Mouse (Mus musculus): ENCODE measurements around the gene Tmem59. TPM values are rescaled to one million over a fixed set of nuclear protein-coding genes. Genes with fewer than 3 reads are reported as not detected.

The Tmem59 gene
- total RNA-seq, 2 experiments from 2014 or later: 137 to 148 TPM

DNA sequence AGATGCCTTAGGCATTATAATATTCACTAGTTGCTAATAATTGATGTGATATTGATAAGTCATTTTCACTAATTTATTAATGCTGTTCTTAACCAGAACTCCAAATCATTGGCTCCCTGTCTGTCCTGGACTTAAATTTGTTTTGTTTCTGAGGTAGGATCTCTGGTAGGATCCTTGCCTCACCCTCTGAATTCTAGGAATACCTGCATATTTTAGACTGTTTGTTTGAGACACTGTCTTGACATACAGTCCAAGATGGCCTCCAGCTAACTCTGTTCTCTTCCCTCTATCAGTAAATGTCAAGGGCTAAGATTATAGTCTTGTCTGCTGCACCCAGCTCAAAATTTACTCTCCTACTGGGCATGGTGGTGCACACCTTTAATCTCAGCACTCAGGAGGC, 2.5 kb downstream of the Tmem59 start:
- DNase-seq: no peak

DNA sequence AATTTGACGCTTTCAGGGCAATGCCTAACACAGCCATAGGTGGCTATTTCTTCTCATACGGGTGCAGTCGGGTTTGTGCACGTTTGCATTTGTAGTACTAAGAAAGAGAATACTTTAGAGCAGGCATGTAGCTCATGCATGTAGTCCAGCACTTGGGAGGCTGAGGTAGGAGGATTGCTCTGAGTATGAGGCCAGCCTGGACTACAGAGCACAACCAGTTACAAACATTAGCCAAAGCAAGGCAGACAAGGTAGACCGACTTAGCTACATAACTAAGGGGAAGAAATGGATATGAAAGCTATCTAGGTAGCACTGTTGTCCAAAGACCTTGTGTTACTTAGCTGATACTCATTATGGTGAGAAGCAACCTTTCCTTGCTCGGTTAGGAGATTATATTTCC, 3.7 kb downstream of the Tmem59 start:
- no peak for DNase-seq

DNA sequence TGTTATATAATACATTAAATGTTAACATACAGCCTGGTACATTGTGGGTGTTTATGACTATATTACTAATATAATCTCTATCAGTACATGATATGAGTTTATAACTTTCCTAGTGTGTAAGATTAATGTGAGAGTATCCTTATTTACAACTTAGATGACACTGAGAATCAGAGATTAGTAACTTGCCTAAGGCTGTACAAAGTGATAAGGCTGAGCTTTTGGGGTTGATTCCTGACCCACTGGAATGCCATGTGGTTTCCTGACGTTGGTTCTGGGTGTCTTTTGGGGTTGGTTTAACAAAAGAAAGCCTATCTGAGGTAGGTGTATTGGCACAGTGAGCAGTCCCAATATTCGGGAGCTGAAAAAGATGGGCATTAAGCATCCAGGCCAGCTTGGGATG, 4.6 kb downstream of the Tmem59 start:
- no peak for DNase-seq

DNA sequence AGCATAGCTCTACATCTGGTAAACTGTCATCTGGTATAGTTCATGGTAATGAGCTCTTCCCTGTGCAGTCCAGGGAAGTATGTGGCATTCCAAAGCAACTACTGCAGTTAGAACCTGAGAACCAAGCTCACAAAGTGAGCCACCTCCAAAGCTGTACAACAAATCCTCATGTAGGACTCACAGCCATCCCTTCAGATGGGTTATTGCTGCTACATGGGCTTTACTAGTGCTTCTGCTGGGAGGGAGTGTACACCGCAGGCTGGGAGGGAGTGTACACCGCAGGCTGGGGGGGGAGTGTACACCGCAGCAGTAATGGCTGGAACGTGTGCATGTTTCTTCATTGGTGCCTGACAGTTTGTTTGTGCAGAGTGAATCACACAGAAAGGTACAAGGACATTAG, 5.0 kb downstream of the Tmem59 start:
- no peak for DNase-seq

DNA sequence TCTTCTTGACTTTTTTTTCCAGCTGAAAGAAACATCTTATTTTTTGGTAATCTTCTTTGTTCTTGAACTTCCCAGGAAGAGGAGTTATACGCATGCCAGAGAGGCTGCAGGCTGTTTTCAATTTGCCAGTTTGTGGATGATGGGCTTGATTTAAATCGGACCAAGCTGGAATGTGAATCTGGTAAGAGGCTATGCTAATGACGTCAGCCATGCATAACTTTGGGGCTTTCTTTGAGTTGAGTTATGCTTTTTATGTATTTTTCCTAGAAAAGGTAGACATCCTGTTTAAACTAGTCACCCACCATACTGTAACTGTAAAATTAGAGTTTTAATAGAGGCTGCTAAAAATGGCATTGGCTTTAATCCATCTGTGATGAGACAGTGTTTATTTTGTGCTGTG, 7.5 kb downstream of the Tmem59 start:
- DNase-seq: no peak

DNA sequence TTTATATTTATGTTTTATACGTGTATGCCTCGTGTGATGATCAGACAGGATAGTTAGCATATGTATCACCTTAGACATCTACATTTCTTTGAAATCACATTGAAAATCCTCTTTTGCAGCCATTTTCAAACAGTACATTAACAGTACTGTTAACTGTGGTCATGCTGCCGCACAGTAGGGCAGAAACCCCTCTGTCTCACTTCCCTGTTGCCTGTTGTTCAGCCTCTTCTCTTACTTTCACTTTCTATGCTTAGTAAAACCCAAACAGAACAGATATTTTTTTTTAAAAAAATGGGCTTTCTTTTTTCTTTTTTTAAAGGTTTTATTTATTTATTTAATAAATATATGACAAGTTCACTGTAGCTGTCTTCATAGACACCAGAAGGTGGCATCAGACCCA, 15.6 kb downstream of the Tmem59 start:
- DNase-seq: no peak

DNA sequence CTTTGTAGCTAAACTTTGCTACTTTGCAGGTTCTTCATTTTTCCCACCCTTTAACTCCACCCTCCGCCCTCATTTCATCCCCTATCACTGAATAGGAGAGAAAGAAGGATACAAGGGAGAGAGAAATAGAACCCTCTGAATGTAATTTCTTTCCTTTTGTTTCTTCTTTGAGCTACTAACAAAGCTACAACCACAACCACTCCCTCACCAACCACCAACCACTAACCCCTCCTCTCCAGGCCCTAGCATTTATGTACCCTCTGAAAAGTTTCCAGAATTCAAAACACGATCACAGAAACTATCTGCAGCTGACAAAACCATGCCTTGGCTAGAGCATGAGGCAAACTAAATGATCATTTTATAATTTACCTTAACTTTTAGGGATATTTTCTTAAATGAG, 18.3 kb downstream of the Tmem59 start:
- no peak for DNase-seq

DNA sequence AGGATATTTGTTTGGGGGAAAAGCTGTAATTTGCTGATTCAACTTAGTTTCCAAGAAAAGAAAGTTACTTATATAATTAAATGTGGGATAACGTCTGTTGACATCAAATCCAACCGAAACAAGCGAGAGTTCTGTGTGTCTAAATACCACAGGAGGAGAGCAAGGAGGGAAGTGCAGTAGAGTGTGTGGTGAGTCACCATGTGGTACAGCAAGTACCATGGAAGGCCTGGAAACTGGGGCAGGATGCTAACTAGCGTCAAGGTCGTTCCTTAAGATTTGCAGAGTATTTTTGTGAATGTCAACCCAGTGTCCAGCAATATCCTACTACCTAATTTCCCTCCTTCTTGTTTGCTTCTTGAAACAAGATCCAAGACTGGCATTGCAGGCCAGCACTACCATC, 19.9 kb downstream of the Tmem59 start:
- no peak for DNase-seq

DNA sequence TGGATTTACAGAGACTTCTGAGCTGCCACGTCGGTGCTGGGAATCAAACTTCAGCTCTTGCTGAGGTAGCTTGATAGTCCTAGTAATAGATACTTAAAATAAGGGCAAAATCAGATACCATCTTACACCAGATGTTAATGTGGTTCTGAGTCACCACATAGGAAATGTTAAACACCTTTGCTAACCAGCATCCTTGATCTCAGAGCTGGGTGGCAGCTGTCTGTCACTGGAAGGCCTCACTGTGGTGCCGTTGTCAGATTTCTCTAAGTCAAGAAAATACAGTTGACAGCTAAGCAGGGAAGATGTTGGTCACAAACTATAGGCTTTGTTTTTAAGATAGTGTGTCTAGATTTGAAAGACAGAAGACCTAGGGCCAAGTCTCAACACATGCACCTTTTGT, 23.6 kb downstream of the Tmem59 start:
- no peak for DNase-seq

DNA sequence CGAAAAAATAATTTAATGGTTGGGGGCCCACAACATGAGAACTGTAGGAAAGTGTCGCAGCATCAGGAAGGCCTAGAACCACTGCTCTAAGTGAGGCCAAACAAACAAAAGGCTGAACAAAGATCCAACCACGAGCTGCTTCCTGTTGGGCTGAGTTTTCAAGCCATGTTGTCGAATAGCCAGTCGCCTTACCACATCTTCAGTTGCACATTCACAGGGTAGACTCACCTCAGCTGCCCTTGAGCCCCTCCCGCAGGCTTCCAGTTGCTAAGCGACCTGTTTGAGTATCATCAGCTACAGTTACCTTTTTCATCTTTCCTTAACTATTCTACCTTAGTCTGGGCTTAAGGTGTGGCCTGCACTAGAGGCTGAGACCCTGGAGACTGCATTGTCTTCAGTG, 24.8 kb downstream of the Tmem59 start:
- no peak for DNase-seq

DNA sequence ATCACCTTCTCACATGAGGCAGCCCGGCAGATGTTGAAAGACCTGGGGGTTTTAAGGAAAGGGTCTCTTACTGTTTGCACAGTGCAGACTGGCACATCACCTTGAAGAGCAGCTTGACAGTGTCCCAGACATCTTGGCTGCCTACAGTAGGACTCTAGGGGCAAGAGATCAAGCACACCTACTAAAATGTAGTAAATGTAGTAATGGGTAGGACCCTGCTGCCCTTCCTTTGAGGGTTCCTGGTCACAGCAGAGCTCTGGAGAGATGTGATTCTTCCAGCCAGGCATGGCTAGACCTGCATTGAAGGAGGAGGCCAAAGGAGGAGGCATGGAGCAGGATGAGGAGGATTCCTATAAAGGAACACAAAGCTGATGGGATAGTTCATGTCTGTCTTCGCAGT, 28.8 kb downstream of the Tmem59 start:
- DNase-seq: no peak

DNA sequence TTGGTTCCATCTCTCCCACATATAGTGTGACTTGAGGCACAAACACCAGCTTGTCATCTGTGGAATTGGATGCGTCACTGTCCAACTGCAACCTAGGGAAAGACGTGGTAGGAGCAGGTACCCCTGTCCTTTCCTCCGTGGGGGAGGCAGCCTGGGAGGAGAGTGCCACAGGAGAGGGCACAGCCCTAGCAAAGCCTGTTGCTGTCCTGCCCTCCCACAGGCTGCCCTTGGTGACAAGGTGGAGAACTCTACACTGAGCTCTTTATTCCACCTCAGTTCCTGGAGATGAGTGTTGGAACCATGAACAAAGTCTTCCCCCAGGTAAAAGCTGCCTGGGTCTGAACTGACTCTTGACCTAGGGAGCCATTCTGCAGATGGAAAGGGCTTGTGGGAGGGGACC, 30.7 kb downstream of the Tmem59 start, which contains the start of gene Ldlrad1:
Gene Ldlrad1 (plus strand): TSS at position 301 of the 400 bp plus-strand sequence.
- no peak for DNase-seq

DNA sequence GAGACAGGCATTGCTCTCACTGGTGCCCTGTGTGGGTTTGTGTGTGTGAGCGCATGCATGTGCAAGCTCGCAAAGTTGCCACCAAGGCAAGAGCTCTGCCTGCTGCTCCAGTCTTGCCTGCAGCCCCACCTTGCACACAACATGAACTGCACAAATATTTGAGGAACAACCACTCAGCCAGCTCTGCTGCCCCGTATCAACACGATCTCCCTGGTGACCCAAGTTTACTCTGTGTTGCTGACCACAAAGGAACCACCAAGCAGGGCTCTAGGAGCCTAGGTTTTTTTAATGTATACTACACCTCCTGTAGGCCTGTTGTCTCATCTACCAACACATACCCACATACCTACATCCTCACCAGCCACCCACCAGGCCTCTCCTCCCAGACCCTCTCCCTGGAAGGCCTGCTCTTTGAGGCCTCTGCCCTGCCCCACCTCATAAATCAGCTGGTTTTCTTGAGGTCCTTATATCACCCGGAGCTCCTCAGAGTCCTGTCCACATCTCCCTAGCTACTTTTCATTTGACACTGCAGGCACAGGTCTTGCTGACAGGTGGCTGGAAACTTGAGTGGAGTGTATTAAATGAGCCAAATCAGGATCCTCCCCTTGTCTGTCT, 32.4 kb downstream of the Tmem59 start:
- no peak for DNase-seq

DNA sequence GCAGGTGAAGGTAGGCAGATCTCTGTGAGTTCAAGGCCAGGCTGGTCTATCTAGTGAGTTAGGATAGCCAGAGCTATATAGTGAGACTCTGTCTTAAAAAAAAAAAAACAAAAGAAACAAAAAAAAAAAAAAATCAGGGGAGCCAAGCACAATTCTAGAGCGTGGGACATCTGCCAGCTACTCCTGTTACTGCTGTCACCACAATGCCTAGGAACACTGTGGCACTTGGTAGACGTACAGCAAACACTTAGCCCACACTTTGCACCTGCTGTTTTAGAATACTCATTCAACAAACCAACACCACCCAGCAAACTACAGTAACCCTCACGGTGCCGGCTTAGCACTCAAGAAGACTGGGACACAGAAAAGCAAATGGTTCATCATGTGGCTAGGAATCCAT, 33.3 kb downstream of the Tmem59 start:
- DNase-seq: no peak

DNA sequence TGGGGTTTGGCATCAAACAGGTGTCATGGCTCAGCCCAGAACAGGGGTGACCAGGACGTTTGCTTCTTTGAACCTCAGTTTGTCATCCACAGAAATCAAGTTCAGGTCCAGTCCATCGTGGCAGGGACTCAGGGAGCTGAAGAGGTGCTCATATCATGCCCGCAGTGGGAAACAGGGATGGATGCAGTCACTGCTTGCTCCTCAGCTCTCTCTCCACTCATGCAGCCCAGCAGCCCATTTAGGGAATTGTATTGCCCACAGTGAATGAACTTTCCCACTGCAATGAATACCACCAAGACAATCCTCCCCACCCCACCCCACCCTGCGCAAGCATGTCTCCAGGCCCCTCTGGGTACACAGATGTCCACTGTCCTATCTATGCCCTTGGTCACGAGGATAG, 33.7 kb downstream of the Tmem59 start:
- no peak for DNase-seq

DNA sequence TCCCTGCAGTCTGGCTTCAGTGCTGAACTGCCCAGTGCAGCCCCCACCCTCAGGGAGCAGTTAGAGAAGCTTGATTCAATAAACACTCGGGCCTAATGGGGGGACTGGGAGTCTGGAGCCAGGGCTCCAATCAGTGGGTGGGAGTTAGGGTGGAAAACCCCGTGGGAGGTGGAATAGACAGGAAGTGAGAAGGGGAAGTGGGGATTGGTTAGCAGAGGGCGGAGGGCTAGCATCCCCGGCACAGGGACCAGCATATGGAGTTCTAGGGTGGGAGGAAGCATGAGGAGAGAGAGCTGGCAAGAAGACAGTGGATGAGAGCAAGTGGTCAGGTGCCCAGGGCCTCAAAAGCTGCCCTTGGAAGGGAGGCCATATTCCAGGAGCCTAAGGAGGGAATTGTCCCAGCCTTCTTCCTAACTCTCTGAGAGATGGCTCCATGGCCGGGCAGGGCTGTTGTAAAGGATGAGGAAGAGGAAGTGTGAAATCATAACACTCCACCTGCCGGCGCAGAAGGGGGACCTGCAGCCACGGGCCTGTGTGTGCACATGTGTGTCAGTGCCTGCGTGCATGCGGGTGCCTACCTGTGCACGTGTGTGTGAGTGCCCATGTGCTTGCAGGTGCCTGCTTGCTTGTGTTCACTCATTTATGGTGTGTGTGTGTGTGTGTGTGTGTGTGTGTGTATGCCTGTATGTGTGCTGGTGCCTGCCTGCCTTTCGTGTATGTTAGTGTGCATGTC, 35.2 kb downstream of the Tmem59 start:
- no peak for DNase-seq

DNA sequence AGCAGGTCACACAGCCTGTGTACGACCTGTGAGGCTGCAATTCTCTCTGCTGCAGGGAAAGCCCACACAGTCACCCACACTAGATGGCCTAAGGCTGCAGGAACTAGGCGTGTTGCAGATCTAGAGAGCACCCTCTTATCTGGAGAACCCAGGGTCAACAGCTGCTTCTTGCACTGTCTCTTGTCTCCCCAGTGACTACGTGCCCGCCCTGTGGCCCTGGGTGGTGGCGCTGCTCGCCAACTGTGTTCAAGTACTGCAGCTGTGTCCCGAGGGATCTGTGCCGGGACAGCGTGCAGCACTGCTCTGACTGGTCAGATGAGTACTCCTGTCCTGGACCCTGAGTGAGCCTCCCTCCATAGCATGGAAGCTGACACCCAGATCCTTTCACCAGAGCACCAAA, 39.4 kb downstream of the Tmem59 start:
- DNase-seq: no peak

DNA sequence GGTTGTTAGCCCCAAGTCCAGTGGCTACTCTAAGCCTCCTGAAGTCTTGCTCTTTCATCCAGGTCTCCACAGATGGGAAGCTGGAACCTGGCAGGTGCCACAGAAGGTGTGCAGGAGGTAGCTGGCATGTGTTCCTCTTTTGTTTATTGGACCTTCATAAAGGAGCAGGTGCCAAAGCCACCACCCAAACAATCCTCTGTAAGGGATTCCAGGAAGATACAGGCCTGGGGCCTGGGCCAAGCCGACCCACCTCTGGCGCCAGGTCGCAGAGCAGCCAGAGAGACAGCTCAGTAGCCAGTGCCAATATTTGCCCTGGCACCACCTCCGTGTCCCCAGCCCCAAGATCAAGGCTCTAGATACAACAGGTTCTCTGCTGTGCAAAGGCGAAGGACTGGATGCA, 43.3 kb downstream of the Tmem59 start:
- DNase-seq: no peak

DNA sequence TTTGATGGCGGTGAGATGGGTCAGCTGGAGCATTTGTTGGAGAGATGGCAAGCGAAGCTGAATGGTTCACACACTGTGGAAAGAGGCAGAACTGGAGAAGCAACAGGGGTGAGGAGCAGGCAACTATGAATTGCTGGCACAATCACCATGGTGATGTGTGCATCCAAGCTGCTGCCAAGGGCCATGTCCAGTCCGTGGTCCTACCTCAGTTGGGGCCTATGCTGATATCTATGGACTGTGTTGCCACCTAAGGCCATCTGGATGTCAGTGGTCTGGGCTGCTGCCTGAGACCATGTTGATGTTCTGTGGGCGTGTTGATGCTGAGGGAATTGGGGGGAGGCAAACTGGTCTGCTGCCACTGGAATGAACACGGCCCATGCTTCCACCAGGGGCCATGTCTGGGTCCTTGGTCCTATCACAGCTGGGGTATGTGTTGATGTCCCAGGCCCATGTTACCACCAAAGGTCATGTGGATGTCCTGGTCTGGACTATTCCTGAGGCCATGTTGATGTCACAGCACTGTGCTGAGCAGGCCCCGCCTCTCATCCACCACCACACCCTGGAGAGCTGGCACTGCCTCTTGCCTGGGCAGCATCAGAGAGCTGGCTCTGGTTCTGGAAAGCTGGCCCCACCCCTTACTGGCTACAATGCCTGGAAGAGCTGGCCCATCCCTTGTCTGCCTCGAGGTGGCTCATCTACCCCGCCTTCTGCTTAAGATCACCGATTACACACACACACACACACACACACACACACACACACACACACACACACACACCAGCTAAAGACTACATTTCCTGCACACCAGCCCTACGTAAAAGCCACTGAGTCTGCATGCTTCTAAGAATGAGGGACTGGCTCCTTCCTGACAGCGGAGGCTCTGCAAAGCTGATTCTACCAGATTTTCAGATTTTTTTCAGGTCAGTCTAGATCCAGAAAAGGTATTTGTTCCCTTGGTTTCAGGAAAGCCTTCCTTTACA, 45.3 kb downstream of the Tmem59 start:
- peak; percentile 73 for DNase-seq

DNA sequence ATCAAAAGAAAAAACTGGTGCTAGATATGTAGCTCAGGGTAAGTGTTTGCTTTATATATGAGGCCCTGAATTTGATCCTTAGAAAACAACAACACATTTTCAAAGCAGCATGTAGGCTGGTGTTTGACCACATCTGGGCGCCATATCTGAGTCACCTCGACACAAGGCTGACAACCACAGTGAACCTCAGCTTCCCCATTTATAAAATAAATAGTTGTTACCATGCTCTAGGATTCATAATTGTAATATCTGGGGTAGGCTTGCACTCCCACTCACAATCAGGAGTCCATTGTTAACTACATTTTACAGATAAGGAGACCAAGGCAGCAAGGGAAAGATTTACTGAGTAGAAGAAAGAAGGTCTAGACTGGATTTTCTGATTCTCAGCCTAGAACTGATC, 48.1 kb downstream of the Tmem59 start:
- DNase-seq: no peak

DNA sequence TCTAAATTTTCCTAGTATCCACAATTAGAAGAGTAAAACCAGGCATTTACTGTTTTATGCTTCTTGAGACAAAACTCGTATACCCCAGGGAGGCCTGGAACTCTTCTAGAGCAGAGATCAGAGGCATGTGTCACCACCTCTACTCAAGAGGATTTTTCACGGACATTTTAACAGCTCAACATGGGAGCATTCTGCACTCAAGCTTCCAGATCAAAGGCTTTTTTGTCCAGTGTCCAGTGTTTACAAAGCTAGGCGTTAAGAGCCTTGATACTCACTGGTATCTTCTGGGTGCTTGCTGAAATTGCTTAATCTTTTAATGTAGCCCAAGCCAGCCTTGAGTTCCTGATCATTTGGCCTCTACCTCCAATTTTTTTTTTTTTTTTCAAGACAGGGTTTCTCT, 54.0 kb downstream of the Tmem59 start:
- no peak for DNase-seq

DNA sequence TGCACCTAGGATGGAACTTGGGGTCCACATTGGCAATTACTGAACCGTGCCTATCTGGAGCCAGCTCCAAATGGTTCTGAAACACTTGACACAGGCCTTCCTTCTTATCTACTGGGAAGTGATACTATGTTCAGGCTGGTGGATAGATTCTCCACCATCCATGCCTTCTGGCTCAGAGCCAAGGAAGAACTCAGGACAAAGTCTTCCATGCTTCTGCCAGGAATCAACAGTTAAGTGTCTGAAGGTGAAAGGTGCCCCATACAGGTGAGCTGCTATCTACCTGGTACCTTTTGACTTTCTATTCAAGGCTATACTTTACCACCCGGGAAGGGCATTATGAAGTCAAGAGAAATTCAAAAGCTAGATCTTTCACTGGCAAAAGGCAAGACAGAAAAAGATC, 60.1 kb downstream of the Tmem59 start:
- DNase-seq: no peak

DNA sequence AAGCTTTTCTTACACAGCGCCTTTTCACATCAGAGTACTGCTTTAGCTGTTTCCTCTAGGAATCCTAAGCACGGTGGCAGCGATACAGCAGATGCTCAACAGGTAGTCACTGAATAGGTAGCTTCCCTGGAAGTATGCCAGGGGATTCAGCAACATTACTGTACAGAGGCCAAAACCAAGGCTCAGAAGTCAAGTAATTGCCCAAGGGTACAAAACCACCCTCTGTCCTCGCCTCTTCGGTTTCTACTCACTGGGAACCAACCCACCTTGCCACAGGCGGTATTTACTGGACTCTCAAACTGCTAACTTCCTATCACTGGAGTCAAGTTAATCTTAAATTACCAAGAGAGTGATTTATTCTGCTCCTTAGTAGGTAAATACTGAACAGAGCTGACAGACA, 62.0 kb downstream of the Tmem59 start:
- DNase-seq: no peak
